Mouse (Mus musculus): ENCODE data around the gene Smtnl2.

Smtnl2 gene

DNA sequence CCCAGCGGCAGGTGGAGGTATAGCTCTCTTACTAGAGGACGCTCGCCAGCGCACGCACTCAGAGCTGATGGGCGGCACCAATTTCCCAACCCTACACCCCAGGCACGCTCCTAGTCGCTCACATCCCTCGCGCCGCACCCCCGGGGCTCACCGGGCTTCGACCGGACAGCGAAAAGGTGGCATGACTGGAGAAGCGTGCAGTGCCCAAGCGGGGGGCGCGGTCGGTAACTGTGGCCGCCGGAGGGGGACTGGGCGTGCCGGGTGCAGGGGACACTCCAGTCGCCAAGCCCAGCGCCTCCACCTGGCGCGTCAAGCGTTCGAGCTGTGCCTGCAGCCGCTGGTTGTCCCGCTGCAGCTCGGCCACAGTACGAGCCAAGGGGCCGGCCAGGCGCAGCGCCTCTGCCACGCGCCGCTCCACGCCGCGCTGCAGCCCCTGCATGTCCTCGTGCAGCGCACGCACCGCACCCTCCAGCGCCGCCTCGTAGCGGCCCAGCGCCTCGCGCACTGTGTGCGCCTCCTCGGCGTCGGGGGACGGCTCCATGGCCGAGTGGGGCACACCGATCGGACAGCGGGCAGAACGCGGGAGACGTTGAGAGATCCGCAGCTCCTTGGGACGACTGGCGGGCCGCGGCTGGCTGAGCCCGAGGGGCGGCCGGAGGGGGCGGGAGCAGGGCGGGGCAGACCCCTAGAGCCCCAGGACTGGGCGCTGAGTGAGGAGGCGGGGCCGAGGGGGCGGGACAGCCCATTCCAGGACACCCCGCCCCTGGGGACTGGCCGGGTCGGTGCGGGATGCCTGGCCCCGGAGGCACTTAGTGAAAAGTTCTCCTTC, at the start of gene Smtnl2:
TSS of gene Smtnl2 (minus strand) at position 621 of the 829 bp plus-strand sequence.
- under 1% methylated on average over 86 of the region's 86 CpGs for WGBS

DNA sequence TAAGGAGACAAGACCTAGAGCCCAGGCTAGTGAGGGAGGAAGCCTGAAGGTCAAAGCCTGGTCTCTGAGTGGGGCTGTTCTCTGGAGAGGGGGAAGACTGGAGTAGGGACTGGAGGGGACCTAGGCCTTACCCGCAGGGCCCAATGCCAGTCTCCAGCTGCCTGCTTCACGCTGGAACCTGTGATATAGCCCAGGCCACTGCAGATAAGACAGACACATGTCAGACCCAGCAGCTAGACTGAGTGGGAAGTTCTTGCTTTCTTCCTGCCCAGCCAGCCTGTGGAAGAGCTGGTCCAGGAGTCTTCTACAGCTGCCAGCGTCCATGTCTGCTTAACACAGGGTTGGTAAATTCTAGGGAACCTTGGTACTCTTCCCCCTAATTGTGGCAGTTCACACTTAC, 47.0 kb upstream of the Smtnl2 start:
- WGBS = 79% methylated on average over 3 of the region's 3 CpGs

DNA sequence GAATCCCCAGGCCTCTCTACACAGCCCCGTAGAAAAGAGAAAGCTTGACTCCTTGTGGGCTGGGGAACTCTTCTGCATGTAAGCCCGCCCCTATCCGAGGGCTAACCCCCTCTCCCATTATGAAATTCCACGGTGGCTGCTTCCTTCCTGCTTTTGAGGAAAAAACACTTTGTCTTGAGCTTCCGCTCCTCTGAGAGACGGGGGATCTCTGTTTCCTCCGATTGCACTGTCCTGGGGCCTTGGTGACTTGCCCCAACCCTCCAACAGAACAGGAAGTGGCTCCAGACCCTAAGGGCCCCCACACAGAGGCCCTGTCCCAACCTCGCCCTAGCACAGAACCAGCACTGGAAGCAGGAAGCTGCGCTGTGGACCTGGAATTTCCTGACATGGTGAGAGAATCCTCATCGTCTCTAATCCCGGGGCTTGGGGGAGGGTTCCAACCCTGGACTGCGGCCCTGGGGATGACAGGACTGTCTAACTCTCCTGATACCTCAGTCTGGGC, 46.5 kb upstream of the Smtnl2 start:
- WGBS = 71% methylated on average over 12 of the region's 12 CpGs

DNA sequence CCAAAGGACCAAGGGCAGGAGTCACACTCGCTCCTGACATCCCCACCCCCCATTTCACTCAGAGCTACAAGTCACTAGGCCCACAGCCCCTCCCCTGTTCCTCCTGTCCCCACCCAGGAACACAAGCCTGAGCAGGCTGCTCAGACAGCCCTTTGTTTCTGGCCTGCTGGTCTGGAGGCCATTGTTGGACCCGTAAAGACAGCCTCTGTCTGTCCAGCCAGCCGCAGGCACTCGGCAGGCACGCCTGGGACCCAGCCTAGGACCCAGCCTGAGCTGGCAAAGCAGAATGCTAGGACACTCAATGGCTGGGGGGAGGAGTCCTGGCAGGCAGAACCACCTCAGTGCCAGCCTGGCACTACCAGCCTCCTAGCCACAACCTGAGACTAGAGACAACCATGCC, 44.2 kb upstream of the Smtnl2 start:
- WGBS = 47% methylated on average over 5 of the region's 5 CpGs

DNA sequence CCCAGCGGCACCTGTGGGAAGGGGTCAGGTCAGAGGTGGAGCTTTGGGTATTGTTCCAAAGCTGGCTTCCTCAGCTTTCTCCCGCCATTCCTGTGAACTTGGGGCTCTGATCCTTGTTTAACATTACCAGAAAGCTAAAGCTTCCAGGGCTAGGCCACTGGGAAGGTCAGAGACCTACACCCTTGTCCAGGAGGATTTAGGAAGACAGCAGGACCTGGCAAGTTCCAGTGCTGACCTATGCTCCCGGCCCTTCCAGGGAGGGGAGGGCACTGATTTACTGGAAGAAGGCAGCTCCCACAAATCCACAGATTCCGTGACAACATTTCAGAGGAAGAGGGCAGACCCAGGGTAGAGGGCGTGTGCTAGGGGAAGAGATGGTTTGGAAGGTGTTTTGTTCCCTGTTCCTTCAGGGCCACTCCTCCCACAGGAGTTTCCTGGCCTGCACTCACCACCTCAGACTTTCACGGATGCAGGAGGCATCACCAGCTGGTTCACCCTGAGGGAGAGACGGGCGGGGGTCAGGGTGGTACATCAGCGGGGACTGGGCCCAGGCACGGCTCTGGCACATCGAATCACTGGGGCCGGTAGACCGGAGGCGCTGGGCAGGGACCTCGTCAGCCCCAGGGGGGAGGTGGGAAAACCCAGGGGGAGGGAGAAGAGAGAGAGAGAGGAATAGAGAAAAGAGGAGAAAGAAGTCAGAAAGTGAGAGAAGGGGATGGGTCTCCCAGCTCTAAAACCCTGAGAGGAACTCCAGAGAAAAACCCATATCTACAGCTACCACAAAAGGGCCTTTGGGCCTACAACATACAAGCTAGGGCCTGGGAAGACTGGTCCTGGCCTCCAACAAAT, 41.8 kb upstream of the Smtnl2 start:
- WGBS = 61% methylated on average over 15 of the region's 15 CpGs

DNA sequence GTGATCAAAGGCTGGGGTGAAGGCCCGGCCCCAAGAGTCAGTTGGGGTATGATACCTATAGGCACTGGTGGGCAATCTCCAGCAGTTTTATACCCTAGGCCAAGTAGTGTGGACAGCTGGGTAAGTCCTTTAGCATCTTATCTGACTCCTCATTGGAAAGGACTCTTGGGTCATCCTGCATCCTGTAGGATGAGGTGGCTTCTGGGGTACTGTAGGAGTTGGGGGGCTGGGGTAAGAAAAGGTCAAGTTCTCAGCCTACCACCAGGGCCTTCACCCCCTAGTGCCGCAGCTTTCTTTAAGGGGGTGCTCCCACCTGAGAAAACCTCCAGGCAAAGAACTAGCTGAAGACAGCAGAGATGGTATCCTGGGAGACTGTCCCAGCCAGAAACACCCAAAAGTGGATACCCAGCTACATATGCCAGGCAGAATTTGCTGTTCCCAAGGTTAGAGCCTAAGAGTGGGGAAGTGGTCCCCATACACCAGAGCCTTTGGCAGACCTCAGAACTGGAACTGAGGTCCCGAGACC, 40.7 kb upstream of the Smtnl2 start:
- WGBS = 88% methylated on average over 3 of the region's 3 CpGs

DNA sequence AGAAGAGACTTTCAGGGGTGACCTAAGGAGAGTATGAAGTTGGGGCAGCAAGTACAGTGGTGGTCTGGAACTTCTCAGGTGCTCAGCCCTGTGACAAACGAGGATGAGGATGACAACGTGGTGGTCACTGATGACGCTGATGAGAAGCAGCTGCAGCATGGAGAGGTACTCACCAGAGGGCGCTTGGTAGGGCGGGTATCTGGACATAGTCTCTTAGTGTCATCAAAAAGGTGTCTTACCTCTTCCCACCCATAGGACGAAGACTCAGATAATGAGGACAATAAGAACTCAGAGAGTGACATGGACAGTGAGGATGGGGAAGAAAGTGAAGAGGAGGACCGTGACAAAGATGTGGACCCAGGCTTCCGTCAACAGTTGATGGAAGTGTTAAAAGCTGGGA, 36.0 kb upstream of the Smtnl2 start:
- 83% methylated on average over 8 of the region's 8 CpGs for WGBS

DNA sequence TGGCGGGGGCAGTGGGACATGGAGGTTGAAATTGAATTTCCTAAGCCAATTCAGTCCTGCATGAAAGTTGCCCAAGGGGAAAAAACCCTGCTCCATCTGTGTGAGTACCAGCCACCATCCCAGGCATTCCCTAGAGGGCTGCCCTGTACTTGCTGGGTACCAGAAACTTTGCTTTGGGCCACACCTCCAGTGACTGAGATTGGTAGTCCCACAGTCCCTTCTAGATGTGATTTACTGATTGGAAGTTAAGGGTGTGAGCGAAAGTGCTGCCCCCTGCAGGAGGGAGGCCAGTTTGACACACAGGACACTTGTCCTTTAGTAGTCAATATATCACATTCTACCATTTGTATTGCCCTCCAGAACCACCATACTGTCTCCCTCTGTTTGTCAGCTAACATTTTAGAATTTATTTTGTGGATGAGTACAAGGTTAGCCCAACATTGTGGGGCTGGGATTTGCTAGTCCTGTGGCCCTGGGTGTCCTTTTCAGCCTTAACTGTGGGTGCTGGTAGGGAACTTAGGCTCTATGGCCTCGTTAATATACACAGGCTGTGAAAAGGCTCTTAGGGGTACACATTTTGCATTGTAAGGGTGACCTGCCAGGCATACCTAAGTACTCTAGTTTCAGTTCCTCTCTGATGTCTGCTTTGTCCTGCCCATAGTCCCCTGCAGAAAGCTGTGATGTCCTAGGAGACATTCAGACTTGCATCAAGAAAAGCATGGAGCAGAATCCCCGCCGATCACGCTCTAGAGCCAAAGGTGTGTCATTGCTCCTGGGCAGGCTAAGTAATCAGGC, 35.0 kb upstream of the Smtnl2 start:
- 87% methylated on average over 6 of the region's 6 CpGs for WGBS

DNA sequence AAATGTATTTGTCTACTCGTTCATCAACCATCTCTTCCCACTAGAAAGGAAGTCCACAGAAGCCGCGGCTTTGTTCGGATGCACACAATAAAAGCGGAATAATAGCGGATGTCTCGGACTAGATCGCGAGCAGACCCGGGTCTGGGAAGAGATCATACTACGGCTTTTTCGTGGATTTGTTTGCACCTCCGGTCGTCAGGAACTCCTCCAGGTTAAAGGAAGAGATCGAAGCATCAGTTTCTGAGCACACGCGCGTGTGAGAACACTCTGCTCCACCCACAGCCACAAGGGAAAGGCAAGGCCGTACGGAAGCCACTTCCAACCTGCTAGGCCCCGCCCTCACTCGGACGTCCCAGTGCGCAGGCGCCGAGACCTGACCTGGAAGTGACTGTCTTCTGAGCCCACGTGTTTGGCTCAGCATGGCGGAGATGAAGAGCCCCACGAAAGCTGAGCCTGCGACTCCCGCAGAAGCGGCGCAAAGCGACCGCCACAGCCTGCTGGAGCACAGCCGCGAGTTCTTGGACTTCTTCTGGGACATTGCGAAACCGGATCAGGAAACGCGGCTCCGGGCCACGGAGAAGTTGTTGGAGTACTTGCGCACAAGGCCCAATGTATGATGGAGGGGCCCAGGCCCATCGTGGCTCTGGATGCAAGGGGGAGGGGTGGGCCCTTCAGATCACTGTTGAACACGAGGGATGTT, 29.6 kb upstream of the Smtnl2 start, which contains the start of gene Mybbp1a:
TSS of gene Mybbp1a (plus strand) at position 391 of the 700 bp plus-strand sequence.
- under 1% methylated on average over 46 of the region's 46 CpGs for WGBS

DNA sequence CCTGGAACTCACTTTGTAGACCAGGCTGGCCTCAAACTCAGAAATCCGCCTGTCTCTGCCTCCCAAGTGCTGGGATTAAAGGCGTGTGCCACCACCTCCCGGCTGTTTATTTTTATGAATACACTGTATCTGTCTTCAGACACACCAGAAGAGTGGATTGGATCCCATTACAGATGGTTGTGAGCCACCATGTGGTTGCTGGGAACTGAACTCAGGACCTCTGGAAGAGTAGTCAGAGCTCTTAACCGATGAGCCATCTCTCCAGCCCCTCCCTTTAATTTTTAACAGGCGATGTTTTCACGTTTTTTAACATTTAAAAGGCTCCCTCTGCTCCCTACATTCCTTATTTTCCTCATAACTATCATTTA, 29.1 kb upstream of the Smtnl2 start:
- WGBS = 16% methylated on average over 6 of the region's 6 CpGs

DNA sequence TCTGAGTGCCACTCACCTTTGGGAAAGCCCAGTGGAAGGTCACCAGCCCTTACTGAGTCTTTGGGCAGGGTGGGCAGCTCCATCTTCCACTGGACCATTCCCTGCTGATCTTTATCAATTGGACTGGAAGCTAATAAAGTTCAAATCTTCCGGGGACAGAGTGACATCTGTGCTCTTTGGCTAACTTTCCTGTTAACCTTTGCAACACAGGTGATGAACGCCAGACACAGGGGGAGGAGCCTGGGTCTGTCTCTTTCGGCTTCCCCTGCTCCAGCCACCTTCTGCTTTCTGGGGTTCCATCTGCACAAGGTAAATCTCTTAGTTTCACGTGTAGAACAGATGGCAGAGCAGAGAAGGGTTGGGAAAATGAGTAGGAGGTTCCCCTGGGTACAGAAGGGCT, 26.9 kb upstream of the Smtnl2 start:
- 58% methylated on average over 4 of the region's 4 CpGs for WGBS

DNA sequence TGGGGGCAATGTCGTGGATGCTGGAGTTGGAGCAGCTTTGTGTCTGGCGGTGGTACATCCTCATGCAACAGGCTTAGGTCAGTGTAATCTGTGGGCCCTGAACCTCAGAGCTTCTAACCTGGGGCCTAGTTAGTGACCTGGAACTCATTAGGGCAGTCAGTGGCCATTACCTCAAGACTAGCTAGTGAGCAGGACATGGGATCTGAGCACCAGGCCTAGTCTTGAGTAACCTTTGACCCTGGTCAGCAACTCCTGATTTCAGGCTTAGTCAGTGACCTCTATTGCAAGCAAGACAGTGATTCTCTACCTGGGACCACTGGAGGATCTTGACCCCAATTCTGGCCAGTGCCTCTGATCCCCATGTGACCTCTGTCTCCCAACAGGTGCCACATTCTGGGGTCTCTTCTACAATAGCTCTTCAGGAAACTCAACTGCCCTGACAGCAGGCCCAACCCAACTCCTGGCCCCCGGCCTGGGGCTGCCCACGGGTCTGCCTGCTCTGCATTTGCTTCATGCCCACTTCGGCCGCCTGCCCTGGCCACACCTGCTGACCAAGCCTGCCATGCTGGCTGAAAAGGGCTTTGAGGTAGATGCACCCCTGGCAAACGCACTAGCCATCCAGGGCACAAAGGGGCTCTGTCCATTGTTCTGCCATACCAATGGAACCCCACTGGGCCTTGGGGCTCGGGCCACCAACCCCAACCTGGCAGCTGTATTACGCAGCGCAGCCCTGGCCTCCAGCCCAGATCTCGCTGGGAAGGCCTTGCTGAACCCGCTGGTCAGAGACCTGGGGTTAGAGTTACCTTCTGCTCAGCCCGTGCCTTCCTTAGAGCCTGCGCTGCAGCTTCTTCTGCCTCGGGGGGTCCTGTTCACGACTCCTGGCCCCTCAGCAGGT, 25.5 kb upstream of the Smtnl2 start:
- 71% methylated on average over 16 of the region's 16 CpGs for WGBS

DNA sequence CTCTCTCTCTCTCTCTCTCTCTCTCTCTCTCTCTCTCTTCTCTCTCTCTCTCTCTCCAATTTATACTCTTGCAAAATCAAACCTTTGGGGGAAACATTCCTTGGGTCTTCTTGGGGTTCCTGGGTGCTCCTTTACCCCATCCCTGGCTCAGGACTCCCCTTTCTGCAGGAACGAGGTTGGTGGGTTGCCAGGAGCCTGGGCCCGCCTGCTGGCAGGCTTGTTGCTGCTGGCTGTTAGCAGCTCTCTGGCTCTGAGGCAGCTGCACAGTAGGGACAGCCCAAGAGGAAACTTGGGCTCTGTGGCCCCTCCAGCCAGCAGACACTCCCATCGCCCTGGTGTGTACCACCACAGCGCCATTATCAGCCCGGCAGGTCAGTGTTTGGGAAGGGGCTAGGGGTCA, 24.8 kb upstream of the Smtnl2 start:
- 66% methylated on average over 5 of the region's 5 CpGs for WGBS

DNA sequence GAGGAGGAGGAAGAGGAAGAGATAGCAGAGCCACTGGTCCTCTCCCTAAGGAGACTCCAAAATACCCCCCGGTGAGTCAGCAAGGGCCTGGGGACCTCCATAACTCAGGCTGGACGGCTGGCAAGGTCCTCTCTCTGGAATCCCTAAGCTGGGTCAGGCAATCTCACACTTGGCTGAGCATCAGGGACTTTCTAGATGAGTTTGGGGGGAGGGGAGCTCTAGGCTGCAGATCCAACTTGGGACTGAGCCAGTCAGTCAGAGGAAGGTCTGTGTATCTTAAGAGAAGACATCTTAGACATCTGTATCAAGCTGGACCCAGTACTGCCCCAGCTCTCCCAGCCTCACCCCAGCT, 24.2 kb upstream of the Smtnl2 start:
- 57% methylated on average over 2 of the region's 2 CpGs for WGBS

DNA sequence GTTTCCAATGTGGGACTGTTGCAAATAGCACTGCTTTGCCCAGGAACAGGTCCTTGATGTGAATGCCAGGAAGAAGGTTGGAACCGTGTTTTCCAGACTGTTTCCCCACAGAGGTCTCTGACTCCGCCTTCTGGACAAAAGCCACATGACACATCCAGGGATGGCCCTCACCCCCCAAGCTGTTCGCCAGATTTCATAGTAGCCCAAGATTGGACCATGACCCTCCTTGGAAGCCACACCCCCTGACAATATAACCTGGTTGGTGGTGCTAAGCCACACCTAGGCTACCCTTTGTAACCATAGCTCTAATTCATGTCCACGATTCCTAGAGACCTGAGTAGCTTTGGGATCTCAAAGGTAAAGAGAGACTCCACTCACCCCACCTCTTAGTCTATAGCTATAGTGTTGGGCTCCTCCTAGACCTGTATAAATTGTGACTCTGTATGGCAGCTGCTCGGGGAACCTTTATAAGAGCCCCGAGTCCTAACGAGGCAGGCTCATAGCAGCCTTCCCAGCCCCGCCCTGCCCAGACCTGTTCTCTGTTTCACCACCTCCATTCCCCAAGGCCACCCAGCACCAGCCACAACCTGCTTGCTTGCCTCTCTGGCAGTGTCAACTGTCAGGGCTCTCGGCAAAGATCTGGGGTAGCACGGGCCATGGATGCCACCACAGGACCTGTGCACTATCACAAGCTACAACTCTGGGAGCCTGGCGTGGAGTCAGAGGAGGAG, 23.6 kb upstream of the Smtnl2 start, which contains the start of gene Ggt6:
TSS of gene Ggt6 (plus strand) at position 564 of the 731 bp plus-strand sequence.
- 76% methylated on average over 11 of the region's 11 CpGs for WGBS

DNA sequence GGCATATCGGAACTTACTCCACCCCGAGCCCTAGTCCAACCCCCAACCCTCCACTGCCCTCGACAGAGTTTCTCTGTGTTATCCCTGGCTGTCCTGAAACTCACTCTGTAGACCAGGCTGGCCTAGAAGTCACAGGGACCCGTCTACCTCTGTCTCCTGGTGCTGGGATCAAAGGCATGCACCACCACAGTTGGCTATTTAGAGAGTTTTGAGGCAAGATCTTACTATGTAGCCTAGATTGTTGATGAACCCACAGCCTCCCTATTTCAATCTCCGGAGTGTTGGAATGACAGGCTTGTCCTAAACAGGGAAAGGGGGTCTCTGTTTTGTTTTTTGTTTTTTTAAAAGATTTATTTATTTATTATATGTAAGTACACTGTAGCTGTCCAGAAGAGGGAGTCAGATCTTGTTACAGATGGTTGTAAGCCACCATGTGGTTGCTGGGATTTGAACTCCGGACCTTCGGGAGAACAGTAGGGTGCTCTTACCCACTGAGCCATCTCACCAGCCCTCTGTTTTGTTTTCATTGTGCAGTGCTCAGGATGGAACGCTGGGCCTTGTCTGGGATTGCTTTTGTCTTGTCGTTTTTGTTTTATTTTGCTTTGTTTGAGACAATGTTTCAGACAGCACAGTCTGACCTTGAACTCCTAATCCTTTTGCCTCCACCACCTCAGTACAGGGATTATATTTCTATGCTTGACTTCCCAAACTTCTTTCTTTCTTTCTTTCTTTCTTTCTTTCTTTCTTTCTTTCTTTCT, 19.0 kb upstream of the Smtnl2 start:
- WGBS = 67% methylated on average over 9 of the region's 9 CpGs

DNA sequence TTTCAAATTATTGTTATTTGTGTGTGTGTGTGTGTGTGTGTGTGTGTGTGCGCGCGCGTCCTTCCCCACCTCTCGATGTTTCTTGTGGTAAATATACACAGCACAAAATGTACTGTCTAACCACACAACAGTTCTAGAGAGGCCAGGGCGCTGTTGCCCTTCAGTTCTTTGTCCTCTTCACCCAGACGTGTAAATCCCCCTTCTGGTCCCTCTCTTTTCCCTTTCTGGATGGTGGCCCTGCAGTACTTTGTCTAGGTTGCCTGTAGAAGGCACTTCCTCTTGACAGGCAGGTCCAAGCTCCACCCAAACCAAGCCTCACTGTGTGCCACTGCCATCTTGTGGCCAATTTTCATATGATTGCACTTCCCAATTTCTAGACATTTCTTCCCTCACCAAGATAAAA, 17.8 kb upstream of the Smtnl2 start:
- 42% methylated on average over 7 of the region's 7 CpGs for WGBS

DNA sequence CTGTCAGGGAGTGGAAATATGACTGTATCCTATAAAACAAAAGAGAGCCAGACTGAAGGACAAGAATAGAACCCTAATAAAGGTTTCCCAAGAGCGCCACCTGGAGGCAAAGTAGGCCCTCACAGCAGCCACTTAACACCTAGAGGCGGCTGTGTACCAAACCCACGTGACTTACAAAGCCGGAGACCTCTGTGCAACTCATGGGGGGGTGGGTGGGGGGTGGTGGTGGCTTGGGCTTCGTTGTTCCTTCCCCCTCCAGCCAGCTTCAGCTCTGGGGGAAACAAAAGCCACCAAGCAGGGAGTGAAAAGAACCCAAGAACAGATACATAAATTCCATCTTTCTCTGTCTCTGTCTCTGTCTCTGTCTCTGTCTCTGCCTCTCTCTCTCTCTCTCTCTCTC, 17.2 kb upstream of the Smtnl2 start:
- 2% methylated on average over 5 of the region's 5 CpGs for WGBS

DNA sequence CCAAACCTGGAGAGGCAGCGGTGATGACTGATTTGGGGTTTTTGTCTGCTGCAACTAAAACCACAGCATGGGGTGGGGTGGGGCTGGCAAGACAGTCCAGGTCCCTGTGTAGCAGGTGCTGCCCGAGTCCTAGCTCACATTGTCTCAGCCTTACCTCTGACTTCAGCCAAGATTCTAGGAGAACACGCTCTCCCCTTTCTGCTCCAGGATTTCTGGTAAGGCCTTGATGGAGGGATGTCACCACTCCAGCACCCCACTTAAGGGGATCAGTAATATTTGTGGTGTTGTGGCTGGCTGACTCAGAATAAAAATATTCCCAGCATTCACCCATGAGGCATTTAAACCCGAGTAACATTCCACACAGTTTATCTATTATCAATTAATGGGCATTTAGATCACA, 12.2 kb upstream of the Smtnl2 start:
- WGBS = 93% methylated on average over 4 of the region's 4 CpGs

All from cerebral cortex, adult 2 months (tissue).